Mouse (Mus musculus) cerebellum, adult 8-10 months (tissue): ENCODE data around the gene Ly6g6d.
"Not testable (repeated sequence)": the region's sequence is repeated elsewhere in the genome, so short reads cannot be mapped to it uniquely, and the experiment has no call there.

Experiments used
- DNase-seq: peaks from one replicate; pipeline ENCODE4 v3.0.0; 2022

The Ly6g6d gene

DNA sequence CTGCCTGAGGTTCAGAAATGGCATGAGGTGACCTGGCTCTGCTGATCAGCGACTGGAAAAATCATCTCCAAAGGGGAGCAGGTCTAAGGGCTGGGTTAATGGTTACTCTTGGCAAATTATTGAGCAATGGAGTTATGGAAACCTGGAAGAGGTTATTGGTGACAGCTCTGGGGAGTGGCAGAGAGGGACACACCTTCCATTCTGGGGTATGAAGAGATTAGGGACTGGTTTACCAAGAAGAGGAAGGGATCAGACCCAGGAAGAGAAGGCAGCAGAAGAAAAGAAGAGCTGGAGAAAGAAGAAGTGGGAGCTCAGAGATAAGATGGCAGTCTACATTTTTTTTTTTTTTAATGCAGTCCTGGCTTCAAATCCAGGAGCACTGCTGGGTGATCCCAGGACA, 30.2 kb downstream of the Ly6g6d start:
- DNase-seq = no peak

DNA sequence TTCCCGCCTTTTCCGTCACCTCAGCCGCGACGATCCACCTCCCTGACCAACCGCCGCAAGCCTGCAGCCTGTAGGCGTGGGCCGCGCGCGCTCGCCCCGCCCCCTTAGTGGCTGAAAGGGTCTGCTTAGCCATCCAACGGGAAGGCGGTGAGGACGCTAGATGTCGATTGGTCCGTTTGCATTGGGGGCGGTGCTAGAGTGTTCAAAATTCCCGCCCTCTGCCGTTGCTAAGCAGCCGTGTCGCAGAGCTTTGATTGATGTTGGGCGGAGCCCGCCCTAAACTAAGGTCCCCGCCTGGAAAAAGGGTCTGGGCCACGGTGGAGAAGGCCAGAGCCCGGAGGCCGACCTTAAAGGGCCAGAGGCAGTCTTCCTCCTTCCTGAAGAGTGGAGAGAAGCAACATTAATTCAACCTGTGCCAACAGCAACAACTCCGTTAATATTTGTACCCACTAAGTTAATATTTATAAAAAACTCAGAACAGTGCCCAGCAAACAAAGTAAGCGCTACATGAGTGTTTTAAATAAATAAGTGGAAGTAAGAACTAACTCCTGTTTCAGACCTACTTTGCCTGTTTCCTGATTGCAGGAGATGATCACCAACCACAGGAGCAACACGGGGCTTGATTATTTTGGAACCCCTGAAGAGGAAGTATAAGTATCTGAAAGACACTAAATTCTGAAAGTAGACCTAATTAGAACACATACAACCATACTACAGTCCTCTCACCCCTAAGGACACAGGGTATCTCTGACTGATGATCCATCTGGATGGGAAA, 31.0 kb downstream of the Ly6g6d start, which contains the start of gene Msh5:
Gene Msh5, minus strand, starts transcription at position 65 of the 775 bp plus-strand sequence.
- DNase-seq = peak; percentile 94

DNA sequence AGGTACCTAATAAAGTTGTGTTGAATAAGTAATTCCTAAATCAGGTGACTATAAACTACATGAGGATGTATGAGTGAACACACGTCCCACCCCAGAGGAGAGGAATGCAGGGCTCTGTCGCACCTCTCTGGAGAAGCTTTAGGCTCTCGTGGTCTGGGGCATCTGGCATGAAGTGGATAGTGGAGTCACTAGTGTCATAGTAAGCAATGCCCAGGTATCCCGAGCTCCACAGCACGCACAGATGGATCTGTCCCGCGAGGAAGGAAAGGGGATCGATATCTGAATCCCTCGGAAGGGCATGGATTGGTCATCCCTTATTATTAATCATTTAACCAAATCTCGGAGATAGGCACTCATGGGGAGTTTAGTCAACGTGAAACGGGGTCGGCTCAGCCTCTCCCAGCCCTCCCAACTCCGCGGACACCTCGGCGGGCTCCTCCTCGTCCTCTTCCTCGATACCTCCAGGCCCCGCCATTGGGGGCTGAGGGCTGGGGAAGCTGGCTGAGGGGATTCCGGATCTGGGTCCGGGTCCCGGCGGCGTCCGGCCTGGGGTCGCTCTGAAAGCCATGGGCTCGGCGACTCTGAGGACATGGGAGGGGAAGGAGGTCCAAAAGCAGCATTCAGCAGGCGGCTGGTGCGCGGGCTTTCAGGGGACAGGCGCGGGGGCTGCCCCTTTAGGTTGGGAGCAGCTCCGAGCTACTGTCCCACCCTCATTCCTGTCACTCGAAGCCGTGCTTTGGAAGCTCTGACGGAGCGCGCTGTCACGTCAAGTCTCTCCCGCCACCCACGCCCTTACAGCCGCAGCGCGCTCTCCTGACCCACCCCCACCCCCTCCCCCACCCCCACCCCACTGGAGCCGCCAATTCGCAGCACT, 31.8 kb downstream of the Ly6g6d start:
- peak; percentile 39 for DNase-seq

DNA sequence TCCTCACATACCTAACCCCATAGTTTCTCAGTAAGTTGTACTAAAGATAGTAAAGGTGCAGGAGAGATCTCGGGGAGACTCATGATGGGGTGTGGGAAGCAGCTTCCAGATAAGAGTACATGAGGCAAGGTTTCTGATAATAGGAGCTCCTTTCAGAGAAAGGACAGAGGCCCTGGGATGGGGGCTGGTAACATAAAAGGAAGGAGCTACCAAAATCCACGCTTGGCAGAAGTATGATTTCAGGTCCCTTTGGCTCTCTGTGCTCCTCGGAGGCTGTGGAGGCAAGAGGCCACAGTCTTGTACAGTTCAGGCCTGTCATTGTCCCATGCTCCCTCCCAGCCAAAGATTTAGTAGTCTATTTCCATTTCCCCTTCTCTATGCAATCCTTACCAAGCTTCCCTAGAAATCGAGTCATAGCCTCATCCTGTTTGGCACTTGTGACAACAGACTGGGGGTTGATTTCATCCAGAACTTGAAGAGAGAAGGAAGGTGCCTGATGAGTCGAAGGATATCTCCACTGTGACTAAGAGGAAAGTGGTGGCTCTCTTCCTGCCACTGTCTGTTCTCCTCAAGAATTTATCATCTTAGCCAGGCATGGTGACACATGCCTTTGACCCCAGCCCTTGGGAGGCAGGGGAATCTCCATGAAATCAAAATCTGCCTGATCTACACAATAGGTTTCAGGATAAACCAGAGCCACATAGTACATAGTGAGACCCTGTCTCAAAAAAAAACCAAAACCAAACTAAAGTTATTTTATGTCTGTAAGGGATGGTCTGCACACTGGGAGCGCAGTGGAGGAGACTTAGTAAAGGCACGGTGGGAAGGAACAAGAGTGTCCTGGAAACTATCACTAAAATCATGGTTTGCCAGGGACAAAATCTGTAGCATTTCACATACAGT, 32.7 kb downstream of the Ly6g6d start:
- DNase-seq = peak; percentile 5

DNA sequence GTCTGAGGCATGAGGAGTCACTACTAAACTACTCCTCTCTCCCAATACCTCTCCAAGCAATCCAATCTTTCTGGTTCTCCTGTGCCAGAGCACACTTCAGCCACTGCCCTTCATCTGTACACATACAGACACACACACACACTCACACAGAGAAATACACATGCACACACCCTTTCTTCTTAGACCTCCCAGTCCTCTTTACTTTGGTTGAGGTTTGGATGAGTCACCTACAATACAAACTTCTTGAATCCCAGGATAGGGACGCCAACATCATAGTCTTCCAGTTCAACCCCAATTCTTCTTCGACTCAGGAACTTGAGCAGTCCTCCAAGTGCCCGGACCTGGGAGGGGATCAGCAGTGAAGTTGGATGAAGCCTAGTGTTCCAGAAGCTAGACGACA, 34.1 kb downstream of the Ly6g6d start:
- DNase-seq = no peak

DNA sequence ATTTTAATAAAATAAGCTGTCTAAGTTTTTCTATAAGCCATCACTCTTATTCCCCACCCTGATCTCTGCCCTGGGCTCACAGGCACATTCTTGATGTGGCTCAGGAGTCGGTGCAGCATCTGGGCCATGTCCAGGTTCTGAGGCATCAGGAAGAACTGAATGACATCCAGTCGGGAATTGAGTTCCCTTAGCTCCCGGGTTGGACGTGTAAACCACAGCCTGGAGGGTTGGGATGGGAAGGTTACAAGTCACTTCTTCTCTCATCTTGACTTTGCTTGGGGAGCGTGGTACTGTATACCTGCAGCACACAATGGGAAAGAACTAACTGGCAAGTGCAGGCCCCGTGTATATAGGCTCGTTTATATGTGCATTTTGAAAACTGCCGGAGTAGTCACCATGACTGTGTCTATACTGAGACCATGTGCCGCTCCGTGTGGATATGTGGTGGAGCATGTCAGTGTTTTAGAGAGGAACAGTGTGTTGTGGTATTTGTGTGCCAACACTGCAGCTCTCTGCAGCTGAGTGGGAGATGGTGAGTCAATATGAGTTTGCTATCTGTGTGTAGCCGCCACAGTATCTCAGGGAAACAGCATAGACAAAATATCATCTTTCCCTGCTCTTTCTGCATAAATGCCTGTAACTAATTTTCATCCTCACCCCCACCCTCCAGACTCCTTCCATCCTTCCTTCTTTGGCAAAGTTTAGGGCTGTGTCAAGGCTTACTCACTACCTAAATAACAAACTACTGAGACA, 38.6 kb downstream of the Ly6g6d start:
- no peak for DNase-seq

DNA sequence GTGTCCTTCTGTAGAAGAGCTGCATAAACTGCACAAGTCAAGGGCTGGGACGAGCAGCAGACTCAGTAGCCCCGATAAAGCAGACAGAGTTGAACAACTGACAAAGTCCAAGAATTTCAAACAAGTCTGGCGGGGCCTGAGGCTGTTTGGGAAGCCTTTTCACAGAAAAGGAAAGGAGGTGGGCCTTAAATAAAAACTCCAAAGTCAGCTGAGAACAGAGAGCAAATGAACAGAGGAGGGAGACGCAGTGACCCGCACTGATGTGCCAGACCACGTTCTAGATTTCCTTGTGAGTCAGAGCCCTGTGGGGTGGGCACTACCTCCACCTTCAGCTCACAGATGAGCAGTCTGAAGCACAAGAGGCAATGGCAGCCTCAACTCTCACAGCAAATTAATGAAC, 43.0 kb downstream of the Ly6g6d start:
- no peak for DNase-seq

DNA sequence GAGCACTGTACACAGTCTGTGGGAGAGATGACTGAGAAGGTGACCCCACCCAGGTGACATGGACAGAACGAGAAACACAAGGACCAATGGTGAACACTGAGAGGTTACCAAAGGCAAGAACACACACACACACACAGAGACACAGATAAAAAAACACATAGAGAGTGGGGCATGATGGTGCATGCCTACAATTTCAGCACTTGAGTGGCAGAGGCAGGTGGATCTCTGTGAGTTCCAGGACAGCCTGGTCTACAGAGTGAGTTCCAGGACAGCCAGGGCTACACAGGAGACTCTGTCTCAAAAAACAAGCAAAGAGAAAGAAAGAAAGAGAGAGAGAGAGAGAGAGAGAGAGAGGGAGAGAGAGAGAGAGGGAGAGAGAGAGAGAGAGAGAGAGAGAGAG, 44.2 kb downstream of the Ly6g6d start:
- DNase-seq = not testable (repeated sequence)

DNA sequence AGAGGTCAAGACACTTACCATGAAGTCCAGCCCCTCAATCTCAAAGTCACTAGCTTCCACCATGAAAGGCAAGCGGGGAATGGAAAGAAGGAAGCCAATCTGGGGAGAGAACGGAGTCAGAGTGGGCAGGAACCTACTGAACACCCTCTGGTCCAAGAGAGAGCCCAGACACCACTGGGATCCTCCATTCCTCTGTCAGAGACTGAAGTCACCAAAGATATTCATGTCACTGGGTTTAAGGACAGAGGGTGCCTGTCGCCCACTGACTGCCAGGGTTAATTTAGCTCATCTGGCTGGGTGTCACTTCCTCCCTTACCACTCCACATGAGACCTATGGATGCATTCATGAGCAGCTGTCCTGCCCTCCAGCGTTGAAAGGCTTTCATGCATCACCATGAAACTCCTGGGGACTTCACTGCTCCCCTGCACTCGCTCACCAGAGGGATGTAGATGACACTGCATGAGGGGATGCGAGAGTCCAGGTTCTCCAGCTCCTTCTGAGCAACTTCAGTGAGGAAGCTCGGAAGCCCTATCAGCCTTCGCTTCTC, 45.5 kb downstream of the Ly6g6d start:
- DNase-seq = no peak

DNA sequence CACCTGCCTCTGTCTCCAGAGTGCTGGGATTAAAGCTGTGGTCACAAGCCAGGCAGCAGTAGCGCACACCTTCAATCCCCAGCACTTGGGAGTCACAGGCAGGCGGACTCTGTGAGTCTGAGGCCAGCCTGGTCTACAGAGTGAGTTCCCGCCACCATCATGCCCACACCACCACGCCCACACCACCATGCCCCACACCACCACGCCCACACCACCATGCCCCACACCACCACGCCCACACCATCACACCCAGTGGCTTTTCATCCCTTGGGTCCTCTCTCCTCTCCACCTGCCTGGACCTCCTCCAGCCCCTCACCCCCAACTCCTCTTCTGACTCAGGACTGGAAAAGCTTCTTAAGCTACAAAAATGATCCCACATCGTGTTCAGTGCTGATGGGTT, 46.0 kb downstream of the Ly6g6d start:
- no peak for DNase-seq

DNA sequence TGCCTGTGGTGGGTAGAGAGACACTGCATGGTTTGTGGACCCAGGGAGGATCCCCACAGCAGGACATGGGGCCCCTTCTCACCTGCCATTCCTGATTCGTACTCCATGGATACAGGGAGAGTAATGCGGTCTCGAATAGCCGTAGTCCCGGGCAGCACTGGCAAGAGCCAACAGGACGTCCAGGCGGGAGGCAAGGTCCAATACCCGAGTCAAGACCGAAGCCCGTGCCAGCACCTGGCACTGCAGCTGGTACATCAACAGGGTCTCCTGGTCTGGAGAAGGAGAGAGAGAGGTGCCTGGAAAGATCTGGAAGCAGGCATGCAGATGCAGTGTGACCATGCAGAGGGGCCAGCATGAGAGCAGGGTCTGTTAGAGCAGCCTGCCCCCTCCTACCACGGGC, 46.6 kb downstream of the Ly6g6d start:
- DNase-seq = no peak

DNA sequence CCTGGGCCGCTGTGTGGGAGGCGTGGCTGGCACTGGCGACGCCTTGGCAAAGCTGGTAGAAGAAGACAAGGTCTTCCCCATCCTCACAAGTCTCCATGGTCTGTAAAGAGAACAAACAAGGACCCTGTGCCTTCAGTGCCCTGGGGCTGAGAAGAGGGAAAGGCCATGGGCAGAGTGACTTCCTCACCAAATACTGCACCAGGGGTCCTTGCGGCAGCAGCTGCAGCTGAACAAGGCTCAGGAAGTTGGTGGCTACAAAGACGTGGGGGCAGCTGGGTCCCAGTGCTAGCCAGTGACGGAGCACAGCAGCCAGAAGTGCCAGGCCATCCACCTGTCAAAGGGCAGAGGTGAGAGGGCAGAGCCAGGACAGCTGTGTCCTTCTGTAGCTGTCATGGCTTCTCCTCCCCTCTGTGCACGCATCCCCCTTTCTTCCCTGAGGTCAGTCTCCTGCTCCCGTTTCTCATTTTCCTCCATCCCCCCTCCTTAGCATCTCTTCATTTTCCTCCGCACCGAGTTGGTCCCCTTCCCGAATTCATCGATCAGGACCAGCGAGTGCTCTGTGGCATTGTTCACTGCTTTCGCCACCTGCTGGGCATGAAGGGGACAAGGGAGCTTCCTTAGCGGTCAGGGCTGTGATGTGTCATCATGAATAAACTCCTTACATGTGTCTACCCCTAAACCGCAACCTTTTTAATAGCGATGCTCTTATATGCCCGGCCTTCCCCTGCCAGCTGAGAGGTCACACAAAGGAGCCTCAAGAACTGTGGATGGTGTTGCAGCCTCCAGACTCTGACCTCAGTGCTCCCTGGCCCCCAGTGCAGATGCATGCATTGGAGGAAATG, 48.0 kb downstream of the Ly6g6d start:
- DNase-seq = no peak

DNA sequence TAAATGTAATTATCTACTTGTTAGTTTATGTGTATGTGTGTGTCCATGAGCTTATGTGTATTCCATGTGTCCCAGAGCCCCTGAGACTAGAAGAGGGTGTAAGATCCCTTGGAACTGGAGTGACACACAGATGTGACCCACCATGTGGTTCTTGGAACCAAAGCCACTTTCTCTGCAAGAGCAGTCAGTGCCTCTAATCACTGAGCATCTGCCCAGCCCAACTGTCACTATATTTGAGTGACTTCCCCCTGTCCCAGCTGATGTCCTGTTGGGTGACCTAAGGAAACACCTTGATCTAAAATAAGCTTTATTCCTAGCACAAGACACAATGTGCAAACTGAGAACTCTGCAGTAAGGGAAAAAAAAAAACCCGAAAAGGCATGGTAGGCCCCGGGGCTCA, 49.5 kb downstream of the Ly6g6d start:
- no peak for DNase-seq

DNA sequence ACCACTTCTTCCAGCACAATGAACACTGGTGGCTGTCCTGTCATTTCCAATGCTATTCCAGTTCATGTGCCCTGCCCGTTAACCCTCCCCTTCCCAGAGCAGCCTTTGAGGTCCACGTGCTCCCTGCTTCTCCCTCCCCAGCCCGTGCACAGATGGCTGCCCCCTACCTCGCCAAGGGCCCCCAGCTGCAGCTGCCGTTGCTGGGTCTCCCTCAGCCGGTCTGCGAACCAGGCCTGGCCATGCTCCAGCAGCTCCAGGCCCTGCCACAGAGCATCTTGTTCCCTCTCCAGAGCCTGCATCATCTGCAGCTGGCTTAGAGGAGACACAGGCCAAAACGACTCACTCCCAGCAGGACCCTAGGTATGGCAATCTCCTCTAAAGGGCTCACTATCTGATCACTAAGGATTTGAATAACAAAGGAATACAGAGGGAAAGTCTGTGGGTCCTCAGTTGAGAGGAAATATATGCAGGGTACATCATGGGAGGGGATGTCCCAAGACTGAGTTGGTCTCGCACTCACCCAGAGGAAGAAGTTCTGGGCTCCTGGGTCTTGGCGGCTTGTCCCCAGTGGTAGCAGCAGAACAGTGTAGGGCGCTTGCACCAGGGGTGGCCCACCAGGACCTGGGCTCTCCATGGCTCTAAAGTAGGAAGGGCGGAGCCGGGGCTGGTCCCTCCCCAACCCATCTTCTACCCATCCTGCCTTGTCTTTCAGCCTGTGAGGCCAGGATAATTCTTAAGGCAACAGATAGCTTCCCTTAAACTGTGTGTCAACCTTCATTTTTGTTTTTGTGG, 50.4 kb downstream of the Ly6g6d start, which contains the start of gene Sapcd1:
Gene Sapcd1, minus strand, starts transcription at position 740 of the 792 bp plus-strand sequence.
- DNase-seq = peak; percentile 25

DNA sequence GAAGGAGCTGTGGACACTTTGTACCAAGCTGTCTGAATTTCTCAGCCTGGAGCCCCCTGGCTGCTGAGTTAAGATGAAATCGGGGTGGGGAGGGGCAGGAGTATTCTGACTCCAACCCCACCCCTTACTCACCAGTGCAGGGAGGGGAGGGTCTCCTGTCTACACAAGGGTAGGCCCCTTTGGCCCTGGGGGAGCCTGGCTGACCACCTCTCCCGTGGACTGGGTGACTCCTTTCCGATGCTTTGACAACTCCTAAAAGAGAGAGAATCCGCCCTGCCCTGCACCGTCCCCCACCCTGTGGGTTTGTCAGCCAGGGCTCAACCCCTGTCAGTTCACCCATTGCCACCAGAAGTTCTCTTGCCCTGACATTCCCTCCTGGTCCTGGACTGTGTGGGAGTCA, 51.7 kb downstream of the Ly6g6d start:
- no peak for DNase-seq

DNA sequence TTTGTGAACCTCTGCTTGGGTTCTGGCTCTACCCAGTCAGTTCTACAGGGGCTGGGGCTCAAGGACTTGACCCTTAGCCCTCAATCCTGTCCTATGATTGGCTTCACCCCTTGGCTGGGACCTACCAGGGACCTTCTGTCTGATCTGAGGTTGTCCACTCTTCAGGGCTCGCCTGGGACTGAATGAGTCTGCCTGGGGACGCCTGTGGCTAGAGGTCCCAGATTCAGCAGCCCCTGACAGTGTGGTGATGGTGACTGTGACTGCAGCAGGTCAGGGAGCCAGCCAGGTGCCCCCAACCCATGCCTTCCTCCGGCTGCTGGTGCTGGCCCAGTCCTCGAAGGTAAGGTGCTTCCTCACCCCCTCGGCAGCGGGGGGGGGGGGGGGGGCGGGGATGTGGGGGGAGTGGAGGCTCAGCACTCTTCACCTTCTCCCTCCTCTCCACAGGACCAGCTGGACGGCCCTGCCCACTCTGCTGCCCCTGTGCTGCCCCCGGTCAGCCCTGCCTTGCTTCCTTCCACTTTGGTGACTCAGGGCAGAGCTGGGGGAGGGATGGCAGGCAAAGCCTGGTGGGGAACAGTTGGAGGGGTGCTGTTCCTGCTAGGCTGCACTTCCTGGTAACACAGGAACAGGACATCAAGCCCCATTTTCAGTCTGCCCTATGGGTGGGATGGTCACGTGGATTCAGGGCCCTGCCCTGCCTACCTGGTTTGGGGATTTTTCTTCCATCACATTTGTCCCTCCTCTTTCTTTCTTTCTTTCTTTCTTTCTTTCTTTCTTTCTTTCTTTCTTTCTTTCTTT, 53.0 kb downstream of the Ly6g6d start:
- no peak for DNase-seq

DNA sequence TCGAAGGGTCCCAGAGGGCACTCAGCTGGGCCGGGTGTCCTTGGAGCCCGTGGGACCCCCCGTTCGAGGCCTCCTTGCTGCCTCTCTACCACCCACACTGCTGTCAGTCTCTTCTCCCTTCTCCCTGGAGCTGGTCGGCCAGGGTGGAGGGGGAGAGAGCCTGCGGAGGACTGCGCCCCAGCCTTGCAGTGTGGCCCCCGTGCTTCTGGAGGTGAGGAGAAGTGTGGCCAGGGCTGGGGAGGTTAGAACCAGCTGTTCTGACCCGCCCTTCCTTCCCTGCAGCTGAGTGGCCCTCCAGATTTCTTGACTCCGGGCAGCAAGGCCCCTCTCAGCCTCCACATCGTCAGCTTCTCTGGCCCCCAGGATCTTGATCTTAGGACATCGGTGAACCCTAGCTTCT, 53.6 kb downstream of the Ly6g6d start:
- DNase-seq = no peak

DNA sequence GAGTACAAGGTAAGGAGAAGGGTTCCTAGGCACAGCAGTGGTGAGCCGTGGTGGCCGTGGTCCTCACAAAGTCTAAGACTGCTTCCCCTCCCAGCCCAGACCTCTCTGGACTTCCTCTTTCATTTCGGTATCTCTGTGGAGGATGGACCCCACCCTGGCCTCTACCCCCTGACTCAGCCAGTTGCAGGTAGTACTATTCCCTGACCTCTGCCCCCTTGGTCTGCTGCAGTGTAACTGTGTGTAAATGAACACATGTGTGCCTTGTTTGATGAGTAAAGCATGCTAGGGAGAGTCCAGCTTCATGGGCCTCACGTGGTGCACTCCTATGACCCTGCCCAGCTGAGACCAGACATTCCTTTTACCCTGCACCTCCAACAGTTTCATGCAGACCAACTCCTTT, 54.1 kb downstream of the Ly6g6d start:
- no peak for DNase-seq

DNA sequence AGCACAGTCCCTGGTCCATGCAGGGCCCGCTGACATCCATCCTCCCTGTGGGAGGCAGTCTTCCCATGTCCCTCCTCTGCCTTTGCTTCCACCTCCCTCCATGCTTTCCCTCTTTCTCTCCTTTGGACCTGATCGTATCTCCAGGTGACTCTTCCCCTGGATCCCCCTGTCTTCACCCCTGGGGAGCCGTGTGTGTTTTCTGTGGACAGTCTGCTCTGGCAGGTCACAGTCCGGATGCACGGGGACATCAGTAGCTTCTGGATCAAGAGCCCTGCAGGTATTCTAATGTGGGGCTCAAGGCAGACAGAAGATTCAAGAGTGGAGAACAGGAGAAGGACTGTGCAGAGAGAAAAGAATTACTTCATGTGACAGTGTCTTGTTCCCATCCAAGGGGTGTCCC, 54.6 kb downstream of the Ly6g6d start:
- no peak for DNase-seq
